Mouse (Mus musculus): Measurements from ENCODE around the gene Phf3.
"Not testable (repeated sequence)": the region's sequence is repeated elsewhere in the genome, so short reads cannot be mapped to it uniquely, and the experiment has no call there.

Gene Phf3

DNA sequence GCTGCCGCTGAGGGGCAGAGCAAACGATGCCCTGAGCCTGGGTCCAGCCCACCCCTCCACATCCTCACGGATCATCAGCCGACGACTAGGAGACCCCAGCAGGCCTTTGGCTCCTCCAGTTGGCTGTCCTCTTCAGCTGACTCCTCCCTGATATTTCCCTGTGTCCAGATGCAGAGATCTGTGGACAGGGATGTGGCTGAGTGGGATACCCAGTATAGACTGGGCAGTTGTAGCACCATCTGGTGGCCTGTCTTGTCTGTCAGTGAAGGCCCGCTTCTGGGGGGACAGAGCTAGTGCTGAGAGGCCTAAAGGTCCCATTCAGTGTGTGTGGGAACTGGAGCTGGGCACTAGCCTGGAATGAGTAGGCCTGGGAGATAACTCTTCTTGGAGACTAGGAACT, 101.9 kb downstream of the Phf3 start:
- no peak for DNase-seq (ENCODE audit: low read depth, low spot score)

DNA sequence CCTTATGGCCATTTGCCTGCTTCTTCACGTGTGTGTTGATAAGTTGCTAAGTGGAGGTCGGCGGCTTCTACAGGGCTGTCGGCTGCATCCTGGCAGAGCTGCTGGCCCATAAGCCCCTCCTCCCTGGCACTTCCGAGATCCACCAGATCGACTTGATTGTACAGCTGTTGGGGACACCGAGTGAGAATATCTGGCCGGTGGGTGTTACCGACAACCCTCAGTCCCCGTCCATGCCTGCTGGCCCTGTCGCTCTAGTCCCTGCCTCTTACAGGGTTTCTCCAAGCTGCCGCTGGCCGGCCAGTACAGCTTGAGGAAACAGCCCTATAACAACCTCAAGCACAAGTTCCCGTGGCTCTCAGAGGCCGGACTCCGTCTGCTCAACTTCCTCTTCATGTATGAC, 103.1 kb downstream of the Phf3 start:
- DNase-seq (ENCODE audit: low read depth, low spot score) = not testable (repeated sequence)

DNA sequence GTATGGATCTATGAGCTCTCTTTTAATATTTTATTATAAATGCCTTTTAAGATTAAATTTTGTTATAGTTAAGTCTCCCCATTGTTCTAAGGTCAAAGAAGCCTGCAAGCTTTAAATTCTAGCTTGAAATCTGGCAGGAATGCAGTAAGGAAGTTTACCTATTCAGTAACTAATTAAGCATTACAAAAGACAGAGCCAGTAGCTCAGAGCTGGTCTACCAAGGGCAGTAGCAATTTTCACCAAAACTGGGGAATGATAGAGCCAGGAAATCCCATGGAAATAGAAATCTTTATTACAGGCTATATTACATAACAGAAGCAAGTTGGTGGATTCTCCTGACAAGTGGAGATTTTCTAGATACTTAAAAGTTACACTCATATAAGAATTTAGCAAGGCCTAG, 116.9 kb downstream of the Phf3 start:
- DNase-seq (ENCODE audit: low read depth, low spot score) = no peak

DNA sequence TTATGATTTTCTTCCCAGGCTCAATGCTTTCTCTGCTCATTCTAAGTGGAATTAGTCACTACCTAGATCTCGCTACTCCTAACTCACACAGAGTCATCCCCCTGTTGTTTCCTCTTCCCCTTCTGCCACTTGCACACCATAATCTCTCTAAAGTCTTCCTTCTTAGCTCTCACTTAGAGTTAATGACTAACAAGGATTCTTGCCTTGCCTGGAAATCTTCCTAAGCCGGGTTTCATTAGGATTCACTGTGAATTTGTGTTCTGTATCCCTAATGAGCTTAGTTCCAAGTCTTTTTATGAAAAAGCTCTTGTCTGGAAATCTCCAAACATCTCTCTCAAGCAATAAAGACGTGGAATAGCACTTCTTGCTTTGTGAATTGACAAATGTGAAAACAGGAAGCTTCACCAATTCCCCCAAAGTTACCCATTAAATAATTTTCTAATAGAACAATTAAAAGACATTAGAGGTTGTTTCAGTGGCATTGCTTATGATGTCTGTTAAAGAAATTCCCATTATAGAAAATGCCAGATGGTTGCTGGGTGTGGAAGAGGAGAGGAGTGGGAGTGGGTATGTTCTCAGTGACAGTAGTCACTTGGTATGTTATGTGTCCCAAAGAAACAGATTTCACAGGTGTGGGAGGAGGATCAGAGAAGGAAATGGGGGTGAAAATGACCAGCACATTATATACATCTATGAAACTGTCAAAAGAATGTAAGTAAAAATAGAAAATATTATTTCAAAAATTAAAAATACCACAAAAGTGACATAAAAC, 118.1 kb downstream of the Phf3 start:
- DNase-seq (ENCODE audit: low read depth, low spot score) = no peak
